Mouse (Mus musculus) CH12.LX (cell line): ENCODE measurements around the gene Fam213a. TPM values are rescaled to one million over a fixed set of nuclear protein-coding genes. Genes with fewer than 3 reads are reported as not detected.

Experiments
- DNase-seq: peaks from one replicate; pipeline ENCODE4 v3.0.0-alpha.2; 2013; ENCODE audit errors: extremely low read depth
- H3K27ac ChIP-seq: 2 replicates; pipeline ENCODE4 v1.5.1; 2012; ENCODE audit warnings: low read depth, mild to moderate bottlenecking, control low read depth, moderate library complexity; ENCODE audit not compliant: insufficient read depth
- H3K27me3 ChIP-seq: replicated peaks from 2 replicates; pipeline ENCODE3; 2012; ENCODE audit warnings: inconsistent platforms
- H3K36me3 ChIP-seq, 2 experiments: replicated peaks in 1 of 2; 2 replicates each; pipeline versions ENCODE3 to v1.6.1; 2012; ENCODE audit warnings: inconsistent platforms in 1 of 2, low read length in 1 of 2, mild to moderate bottlenecking in 1 of 2, mixed read lengths in 1 of 2, moderate library complexity in 1 of 2; ENCODE audit not compliant: control insufficient read depth in 1 of 2, insufficient read depth in 1 of 2
- H3K4me1 ChIP-seq, 2 experiments: 2 replicates each; pipeline ENCODE4 v1.6.1; 2012; ENCODE audit warnings: inconsistent platforms in 1 of 2, moderate library complexity in 1 of 2; ENCODE audit not compliant: insufficient read depth in 2 of 2, control insufficient read depth in 1 of 2
- H3K4me2 ChIP-seq: 2 replicates; pipeline ENCODE4 v1.6.1; 2012; ENCODE audit warnings: low read depth, mild to moderate bottlenecking, control low read depth; ENCODE audit not compliant: poor library complexity, insufficient read depth, severe bottlenecking
- H3K4me3 ChIP-seq, 3 experiments: fragments of 150-350 bp in 1 of 3; sonication (generic) in 1 of 3; replicated peaks in 1 of 3; 2 replicates each; pipeline versions ENCODE3 to v1.5.1; 2011 to 2012; ENCODE audit warnings: low read depth in 2 of 3, low read length in 2 of 3, mild to moderate bottlenecking in 2 of 3, moderate library complexity in 2 of 3, control low read depth in 1 of 3, improper control_type of control experiment in 1 of 3, inconsistent platforms in 1 of 3, mixed read lengths in 1 of 3; ENCODE audit not compliant: poor library complexity in 1 of 3
- H3K79me2 ChIP-seq: replicated peaks from 2 replicates; pipeline ENCODE4 v1.6.1; 2012; ENCODE audit warnings: mild to moderate bottlenecking, moderate library complexity; ENCODE audit not compliant: control insufficient read depth, poor library complexity, insufficient read depth, severe bottlenecking; ENCODE audit errors: extremely low read depth
- H3K9ac ChIP-seq: 2 replicates; pipeline ENCODE4 v1.6.1; 2012; ENCODE audit warnings: low read depth, mild to moderate bottlenecking, control low read depth, moderate library complexity; ENCODE audit not compliant: insufficient read depth
- H3K9me3 ChIP-seq: replicated peaks from 2 replicates; pipeline ENCODE3; 2012; ENCODE audit warnings: low read length, inconsistent platforms, mixed read lengths
- CTCF ChIP-seq, 2 experiments: IDR thresholded peaks in 1 of 2; conservative IDR thresholded peaks in 1 of 2; 2 replicates each; pipeline ENCODE4 v1.5.1; 2011 to 2012; ENCODE audit warnings: low read depth in 2 of 2, low read length in 2 of 2, improper control_type of control experiment in 1 of 2, inconsistent platforms in 1 of 2, mild to moderate bottlenecking in 1 of 2, moderate library complexity in 1 of 2
- ELF1 ChIP-seq: IDR thresholded peaks from 2 replicates; pipeline ENCODE4 v1.6.1; 2014; ENCODE audit warnings: low read depth, mild to moderate bottlenecking, inconsistent platforms, low read length, improper control_type of control experiment
- EP300 ChIP-seq: IDR thresholded peaks from 2 replicates; pipeline ENCODE4 v1.6.1; 2011; ENCODE audit warnings: low read length, improper control_type of control experiment
- ETS1 ChIP-seq: conservative IDR thresholded peaks from 2 replicates; pipeline ENCODE4 v1.6.1; 2012; ENCODE audit warnings: low read depth, mild to moderate bottlenecking, inconsistent platforms, low read length, improper control_type of control experiment, moderate library complexity
- GABPA ChIP-seq: IDR thresholded peaks from 2 replicates; pipeline ENCODE4 v1.6.1; 2012; ENCODE audit warnings: low read depth, low read length, improper control_type of control experiment, inconsistent platforms; ENCODE audit not compliant: insufficient replicate concordance
- MAX ChIP-seq: IDR thresholded peaks from 2 replicates; pipeline ENCODE4 v1.6.1; 2011; ENCODE audit warnings: low read length, improper control_type of control experiment
- MYC ChIP-seq: IDR thresholded peaks from 2 replicates; pipeline ENCODE4 v1.6.1; 2011; ENCODE audit warnings: low read depth, mild to moderate bottlenecking, improper control_type of control experiment, low read length
- NRF1 ChIP-seq: IDR thresholded peaks from 2 replicates; pipeline ENCODE4 v1.6.1; 2014; ENCODE audit warnings: low read depth, mild to moderate bottlenecking, inconsistent platforms, low read length, improper control_type of control experiment, moderate library complexity
- RAD21 ChIP-seq: IDR thresholded peaks from 2 replicates; pipeline ENCODE4 v1.6.1; 2011; ENCODE audit warnings: low read depth, mild to moderate bottlenecking, low read length, improper control_type of control experiment, moderate library complexity
- TCF12 ChIP-seq: IDR thresholded peaks from 2 replicates; pipeline ENCODE4 v1.6.1; 2014; ENCODE audit warnings: low read depth, mild to moderate bottlenecking, inconsistent platforms, low read length, improper control_type of control experiment
- USF1 ChIP-seq: IDR thresholded peaks from 2 replicates; pipeline ENCODE4 v1.6.1; 2014; ENCODE audit warnings: low read depth, mild to moderate bottlenecking, inconsistent platforms, low read length, improper control_type of control experiment
- USF2 ChIP-seq: conservative IDR thresholded peaks from 2 replicates; pipeline ENCODE4 v1.6.1; 2011; ENCODE audit warnings: low read depth, low read length, improper control_type of control experiment
- ZMIZ1 ChIP-seq: IDR thresholded peaks from 2 replicates; pipeline ENCODE4 v1.6.1; 2012; ENCODE audit warnings: low read depth, mild to moderate bottlenecking, inconsistent platforms, low read length, improper control_type of control experiment
- dilution Hi-C: fragments of 300-500 bp; cut with MboI; formaldehyde crosslinking; loops from 2 replicates; pipeline ENCODE4 v1.14.3; 2020; ENCODE audit warnings: low sequenced_read_pairs; ENCODE audit not compliant: extremely low pct_unique_long_range_greater_than_20kb, extremely low pct_ligation_motif_present
- in situ Hi-C: fragments of 300-500 bp; cut with MboI; formaldehyde crosslinking; loops from 3 replicates; pipeline ENCODE4 v1.14.3; 2019; ENCODE audit warnings: low sequenced_read_pairs, low pct_ligation_motif_present, low pct_unique_long_range_greater_than_20kb, mixed read lengths
- polyA plus RNA-seq: library from polyadenylated mRNA; unstranded; fragments of >175 nt; gene quantifications from 2 replicates; pipeline ENCODE4 v1.2.1, GENCODE M21; 2012; ENCODE audit warnings: low read depth; ENCODE audit not compliant: insufficient read length
- total RNA-seq, 2 experiments: library from RNA; depleted of rRNA; stranded (reverse); fragments of 300-350 nt in 1 of 2; fragments of >200 nt in 1 of 2; gene quantifications; 2 replicates each; pipeline ENCODE4 v1.2.3; 2012 to 2014

Fam213a gene
- total and polyA plus RNA-seq, 3 experiments, result 11.6 to 17.1 (median 14.1) TPM

DNA sequence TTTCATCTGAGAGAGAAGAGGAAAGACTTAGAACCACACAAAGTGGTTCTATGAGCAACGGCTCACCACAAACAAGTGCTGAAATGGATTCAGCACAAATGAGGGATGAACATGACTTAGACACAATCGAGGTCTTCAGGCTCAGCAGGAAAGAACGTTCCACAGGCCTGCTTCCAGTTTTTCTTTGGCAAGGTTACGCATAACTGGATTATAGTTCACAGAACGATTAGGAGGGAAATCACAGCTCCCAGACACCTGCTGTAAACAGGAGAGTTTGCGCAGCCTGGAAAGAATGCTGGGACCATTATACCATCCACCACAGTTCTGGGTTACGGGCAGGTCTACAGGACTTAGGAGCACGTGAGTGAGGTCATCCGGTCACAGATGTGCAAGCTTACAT, 7.9 kb downstream of the Fam213a start:
- H3K79me2 ChIP-seq, result no peaks in the 10 kb centered on the region
- no peak for TF ChIP-seq NRF1
- TF ChIP-seq USF1, result no peak
- no peak for DNase-seq
- dilution Hi-C loops, result no loop called here
- H3K4me1 ChIP-seq, result peaks cover 4 to 38% of the 10 kb centered on the region in 2 experiments; a peak in 3 of 4 replicates
- no peak overlapping the region for H3K9ac ChIP-seq
- no peak overlapping the region for H3K4me3 ChIP-seq
- peaks cover 0 to 4% of the 10 kb centered on the region in 2 experiments for H3K36me3 ChIP-seq
- no peaks in the 10 kb centered on the region for H3K27me3 ChIP-seq
- no peak overlapping the region for H3K4me2 ChIP-seq
- no peaks in the 10 kb centered on the region for H3K9me3 ChIP-seq
- H3K27ac ChIP-seq, result no peak overlapping the region
- in situ Hi-C loops, result no loop called here

- no peak for TF ChIP-seq TCF12
- no peak for TF ChIP-seq MYC
- no peak for TF ChIP-seq GABPA
- no peak for TF ChIP-seq EP300
- no peak for TF ChIP-seq ETS1
- no peak for TF ChIP-seq ELF1
- no peak for TF ChIP-seq ZMIZ1
- TF ChIP-seq RAD21, result no peak
- TF ChIP-seq CTCF (conservative IDR thresholded peaks at IDR 0.05 in 1 of 2, IDR thresholded peaks at IDR 0.05 in 1 of 2; ENCODE audit: low read depth in 2 of 2, low read length in 2 of 2), result no peak
- no peak for TF ChIP-seq MAX
- no peak for TF ChIP-seq USF2
- H3K4me2 ChIP-seq, result no peak overlapping the region
- H3K36me3 ChIP-seq, result peaks cover 0 to 4% of the 10 kb centered on the region in 2 experiments
- H3K4me1 ChIP-seq, result peaks cover 8 to 38% of the 10 kb centered on the region in 2 experiments; a peak in 3 of 4 replicates
- H3K27me3 ChIP-seq, result no peaks in the 10 kb centered on the region
- H3K4me3 ChIP-seq, result no peak overlapping the region
- no peaks in the 10 kb centered on the region for H3K79me2 ChIP-seq
- no peak for DNase-seq
- in situ Hi-C loops, result no loop called here
- no peaks in the 10 kb centered on the region for H3K9me3 ChIP-seq
- dilution Hi-C loops, result no loop called here
- no peak overlapping the region for H3K9ac ChIP-seq
- H3K27ac ChIP-seq, result no peak overlapping the region
Observed at GRCm38 (mm10) chr14:41004201-41005141, 9.1 kb downstream of the Fam213a start.
